Comparison of ENCODE assay signal across 8 mouse cellular contexts in genomic region chr7:120982968-120983367, GRCm38 (mm10). TPM values are rescaled to one million over a fixed set of nuclear protein-coding genes. Genes with fewer than 3 reads are reported as not detected.
DNase-seq lines count a peak whose midpoint lies in the region; ATAC-seq and TF ChIP-seq lines count a peak whose summit lies in the region.

No protein-coding gene starts in this region.

- no peak for TF ChIP-seq CTCF in lung, adult 2 months (IDR thresholded peaks at IDR 0.05; ENCODE audit: insufficient read depth, low read length)

- H3K9ac ChIP-seq in embryonic facial prominence, embryonic 11.5 days (replicated peaks; ENCODE audit: low read length) = peak overlapping the region; percentile 63
- H3K9ac ChIP-seq in limb, embryonic 11.5 days (ENCODE audit: low read length) = peak overlapping the region; percentile 70; the same call in 1 of the 2 replicates
- H3K9ac ChIP-seq in neural tube, embryonic 14.5 days (replicated peaks; ENCODE audit: low read depth, low read length) = peak overlapping the region; percentile 50

- H3K4me2 ChIP-seq in embryonic facial prominence, embryonic 11.5 days (ENCODE audit: low read depth, low read length) = peak overlapping the region; percentile 42
- peak overlapping the region; percentile 61 for H3K4me2 ChIP-seq in limb, embryonic 11.5 days (ENCODE audit: low read depth, severe bottlenecking)
- H3K4me2 ChIP-seq in neural tube, embryonic 14.5 days (ENCODE audit: low read depth, low read length) = peak overlapping the region; percentile 78

- H3K27me3 ChIP-seq in embryonic facial prominence, embryonic 11.5 days (ENCODE audit: control insufficient read depth, insufficient read depth, low read length) = no peaks in the 10 kb centered on the region
- no peaks in the 10 kb centered on the region for H3K27me3 ChIP-seq in limb, embryonic 11.5 days (ENCODE audit: control insufficient read depth, insufficient read depth, low read length)
- no peaks in the 10 kb centered on the region for H3K27me3 ChIP-seq in neural tube, embryonic 14.5 days (ENCODE audit: control insufficient read depth, insufficient read depth, low read length)

- 8% methylated on average over 7 of the region's 7 CpGs for WGBS in lung, adult 2 months
- WGBS in embryonic facial prominence, embryonic 11.5 days = 14% methylated on average over 7 of the region's 7 CpGs
- WGBS in limb, embryonic 11.5 days = 9% methylated on average over 7 of the region's 7 CpGs
- 15% methylated on average over 7 of the region's 7 CpGs for WGBS in neural tube, embryonic 14.5 days

- H3K4me3 ChIP-seq in lung, adult 2 months (replicated peaks; ENCODE audit: extremely low read depth, low read depth, low read length) = peak overlapping the region; percentile 97
- H3K4me3 ChIP-seq in embryonic facial prominence, embryonic 11.5 days (ENCODE audit: low read depth, low read length) = peak overlapping the region; percentile 95
- H3K4me3 ChIP-seq in limb, embryonic 11.5 days (ENCODE audit: low read depth, low read length) = peak overlapping the region; percentile 70
- H3K4me3 ChIP-seq in neural tube, embryonic 14.5 days (ENCODE audit: low read depth, low read length) = peak overlapping the region; percentile 89

- no peak overlapping the region for H3K27ac ChIP-seq in embryonic facial prominence, embryonic 11.5 days (replicated peaks; ENCODE audit: low read depth, low read length)
- no peak overlapping the region for H3K27ac ChIP-seq in limb, embryonic 11.5 days (replicated peaks; ENCODE audit: low read depth, low read length)
- H3K27ac ChIP-seq in neural tube, embryonic 14.5 days (ENCODE audit: low read depth, low read length) = peak overlapping the region; percentile 49

- H3K4me1 ChIP-seq in lung, adult 2 months (ENCODE audit: control insufficient read depth, insufficient read depth, low read length) = no peaks in the 10 kb centered on the region
- H3K4me1 ChIP-seq in embryonic facial prominence, embryonic 11.5 days (ENCODE audit: control insufficient read depth, insufficient read depth, low read length) = no peaks in the 10 kb centered on the region
- 0 out of 2 replicates have a peak, but pooled peaks cover 4% of the 10 kb centered on the region for H3K4me1 ChIP-seq in limb, embryonic 11.5 days (ENCODE audit: control insufficient read depth, insufficient read depth, low read length)
- peaks cover 4% of the 10 kb centered on the region; the same call in 1 of the 2 replicates for H3K4me1 ChIP-seq in neural tube, embryonic 14.5 days (ENCODE audit: control insufficient read depth, insufficient read depth, low read length)

- H3K9me3 ChIP-seq in embryonic facial prominence, embryonic 11.5 days (replicated peaks; ENCODE audit: control insufficient read depth, low read length) = no peaks in the 10 kb centered on the region
- H3K9me3 ChIP-seq in limb, embryonic 11.5 days (ENCODE audit: control insufficient read depth, low read length) = no peaks in the 10 kb centered on the region
- no peaks in the 10 kb centered on the region for H3K9me3 ChIP-seq in neural tube, embryonic 14.5 days (ENCODE audit: control insufficient read depth, low read length)

- TF ChIP-seq POLR2A in lung, adult 2 months (IDR thresholded peaks at IDR 0.05; ENCODE audit: borderline replicate concordance, extremely low read depth, low read depth, low read length) = no peak

- H3K36me3 ChIP-seq in embryonic facial prominence, embryonic 11.5 days (replicated peaks; ENCODE audit: control insufficient read depth, insufficient read depth, low read depth, low read length) = no peaks in the 10 kb centered on the region
- no peaks in the 10 kb centered on the region for H3K36me3 ChIP-seq in limb, embryonic 11.5 days (ENCODE audit: control insufficient read depth, insufficient read depth, low read length)
- H3K36me3 ChIP-seq in neural tube, embryonic 14.5 days (ENCODE audit: control insufficient read depth, insufficient read depth, low read length) = no peaks in the 10 kb centered on the region

- no peak for DNase-seq in lung, adult 2 months
- no peak for DNase-seq in lung, postnatal 10 days
- peak; percentile 52 for DNase-seq in embryonic facial prominence, embryonic 11.5 days (ENCODE audit: low spot score)
- DNase-seq in limb, embryonic 11.5 days (ENCODE audit: low spot score) = no peak
- DNase-seq in adrenal gland, postnatal 10 days = no peak
- no peak for DNase-seq in cerebellum, postnatal 36 days
- no peak for DNase-seq in layer of hippocampus, postnatal 14 days (ENCODE audit: low spot score in 2 of 2)

- 0 out of 2 replicates have a peak, but pooled peaks have one; percentile 10 for ATAC-seq in embryonic facial prominence, embryonic 11.5 days (replicated peaks; ENCODE audit: insufficient number of reproducible peaks, low FRiP score, low TSS enrichment, low read depth)
- ATAC-seq in limb, embryonic 11.5 days (ENCODE audit: insufficient number of reproducible peaks, low FRiP score, low TSS enrichment, low read depth) = no peak
- no peak for ATAC-seq in neural tube, embryonic 14.5 days (ENCODE audit: low read depth)

RNA-seq across cellular contexts. Expression of gene Mfsd13b, which starts 0.7 kb away (rescaled TPM):
- 0.16 and 0.19 TPM in 2 replicates for polyA plus RNA-seq in lung, adult 2 months (2012; rRNA removed)
- polyA plus RNA-seq in embryonic facial prominence, embryonic 11.5 days (2014; fragmentation: Nextera tagmentation; extraction: Ambion mirVana) = not detected in 2 replicates
- polyA plus RNA-seq in limb, embryonic 11.5 days (2014; fragmentation: Nextera tagmentation; extraction: Ambion mirVana) = 0.14 and 0.35 TPM in 2 replicates
- polyA plus RNA-seq in neural tube, embryonic 14.5 days (2014; fragmentation: Nextera tagmentation; extraction: Ambion mirVana) = 0.41 TPM in 1 of 2 replicates, not detected in the other
- total RNA-seq in adrenal gland, postnatal 10 days (2021) = under 1 TPM in 1 of 2 experiments, not detected in 1; 0.15 TPM
- total RNA-seq in layer of hippocampus, postnatal 14 days (2021) = under 1 TPM; 0.60 to 0.72 TPM

RNA-seq across cellular contexts. Expression of gene Cdr2, which starts 0.9 kb away (rescaled TPM):
- polyA plus RNA-seq in lung, adult 2 months (2012; rRNA removed) = 15.8 and 18.0 TPM in 2 replicates
- polyA plus RNA-seq in embryonic facial prominence, embryonic 11.5 days (2014; fragmentation: Nextera tagmentation; extraction: Ambion mirVana) = 12.7 and 14.7 TPM in 2 replicates
- polyA plus RNA-seq in limb, embryonic 11.5 days (2014; fragmentation: Nextera tagmentation; extraction: Ambion mirVana) = 14.0 and 16.2 TPM in 2 replicates
- polyA plus RNA-seq in neural tube, embryonic 14.5 days (2014; fragmentation: Nextera tagmentation; extraction: Ambion mirVana) = 18.7 and 21.0 TPM in 2 replicates
- total RNA-seq in adrenal gland, postnatal 10 days (2021) = 10 to 100 TPM; 12.2 to 13.7 TPM
- 1 to 10 TPM; 3.8 to 4.3 TPM for total RNA-seq in layer of hippocampus, postnatal 14 days (2021)

RNA-seq across cellular contexts. Expression of gene Mettl9, which starts 51.3 kb away (rescaled TPM):
- 17.9 and 24.6 TPM in 2 replicates for polyA plus RNA-seq in lung, adult 2 months (2012; rRNA removed)
- 272 and 293 TPM in 2 replicates for polyA plus RNA-seq in embryonic facial prominence, embryonic 11.5 days (2014; fragmentation: Nextera tagmentation; extraction: Ambion mirVana)
- 294 and 297 TPM in 2 replicates for polyA plus RNA-seq in limb, embryonic 11.5 days (2014; fragmentation: Nextera tagmentation; extraction: Ambion mirVana)
- polyA plus RNA-seq in neural tube, embryonic 14.5 days (2014; fragmentation: Nextera tagmentation; extraction: Ambion mirVana) = 200 and 204 TPM in 2 replicates
- 100 to 1,000 TPM; 102 to 106 TPM for total RNA-seq in adrenal gland, postnatal 10 days (2021)
- total RNA-seq in layer of hippocampus, postnatal 14 days (2021) = 10 to 100 TPM; 70.7 to 74.3 TPM
